Mouse (Mus musculus): ENCODE data around the gene Cnot3. TPM values are rescaled to one million over a fixed set of nuclear protein-coding genes. Genes with fewer than 3 reads are reported as not detected.
A peak's percentile ranks its signal among the peaks of the same experiment; 100 is the strongest.

Gene Cnot3
- total RNA-seq, 4 experiments from 2014 or later: 49.6 to 68.5 (median 58.8) TPM

DNA sequence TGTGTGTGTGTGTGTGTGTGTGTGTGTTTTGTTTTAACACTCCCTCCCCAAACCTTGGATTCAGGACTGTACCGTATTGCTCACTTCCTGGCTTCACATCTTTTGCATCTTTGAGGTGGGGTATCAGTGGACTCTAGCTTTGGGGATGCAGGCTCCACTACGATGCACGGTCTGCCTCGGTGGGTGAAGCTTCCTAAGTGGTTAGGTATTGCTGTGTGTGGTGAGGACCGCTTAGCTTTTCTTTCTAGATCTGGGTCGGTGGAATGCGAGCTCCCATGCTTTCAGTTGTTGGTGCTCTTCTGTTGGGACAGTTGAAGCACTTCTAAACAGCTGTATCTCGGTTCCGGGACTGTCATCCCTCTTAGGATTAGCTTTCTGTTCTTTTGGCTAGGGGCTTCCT, 1.1 kb downstream of the Cnot3 start:
- no peak for DNase-seq (ENCODE audit: low spot score in 2 of 2)

DNA sequence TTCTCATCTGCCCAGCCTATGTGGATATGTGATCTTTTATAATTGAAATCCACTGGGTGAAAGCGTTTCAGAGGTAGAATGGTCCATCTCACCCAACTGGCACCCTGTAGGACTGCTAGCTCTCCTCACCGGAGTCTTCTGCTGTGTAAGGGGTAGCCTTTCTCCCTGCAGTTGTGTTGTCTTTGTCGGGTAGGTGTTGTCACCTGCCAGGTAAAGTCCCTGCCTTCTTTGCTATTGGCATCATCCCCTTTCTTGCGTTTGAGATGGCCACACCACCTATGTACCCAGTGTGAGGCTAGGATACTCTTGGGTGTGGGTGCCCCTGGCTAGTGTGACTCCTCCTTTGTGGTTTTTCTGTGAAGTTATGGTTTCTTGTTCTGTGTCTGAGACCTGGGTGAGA, 1.6 kb downstream of the Cnot3 start:
- DNase-seq (ENCODE audit: low spot score in 2 of 2): no peak

DNA sequence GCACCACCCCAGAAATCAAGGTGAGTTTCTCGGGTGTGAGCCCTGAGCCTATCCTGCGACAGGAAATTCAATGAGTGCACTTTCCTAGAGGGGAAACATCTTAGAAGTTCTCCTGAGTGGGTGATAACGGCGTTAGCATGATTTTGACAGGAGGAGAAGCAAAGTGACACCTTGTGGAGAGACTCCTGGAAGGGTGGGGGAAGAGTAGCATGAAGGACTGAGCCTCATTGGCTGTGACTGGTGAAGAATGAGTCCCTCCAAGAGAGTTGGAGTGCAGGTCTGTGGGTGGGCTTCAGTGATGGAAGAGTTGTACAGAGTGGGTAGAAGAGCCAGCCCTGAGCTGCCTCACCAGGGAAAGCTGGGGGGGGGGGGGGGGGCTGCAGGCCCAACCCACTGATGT, 11.9 kb downstream of the Cnot3 start:
- no peak for DNase-seq (ENCODE audit: low spot score in 2 of 2)

DNA sequence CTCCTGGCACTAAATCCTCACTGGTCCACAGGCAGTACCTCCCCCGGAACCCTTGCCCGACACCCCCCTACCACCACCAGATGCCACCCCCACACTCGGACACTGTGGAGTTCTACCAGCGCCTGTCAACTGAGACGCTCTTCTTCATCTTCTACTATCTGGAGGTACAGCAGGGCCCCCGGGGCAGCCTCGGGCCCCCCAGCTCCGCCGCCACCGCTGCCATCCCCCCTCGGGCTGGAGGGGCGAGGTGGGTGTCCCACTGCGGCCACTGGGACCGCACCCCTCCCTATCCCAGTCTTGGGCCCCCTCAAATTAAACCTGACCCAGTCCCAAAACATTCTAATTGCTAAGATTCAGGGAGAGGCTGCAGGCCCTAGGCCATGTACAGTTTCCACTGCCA, 13.5 kb downstream of the Cnot3 start:
- no peak for DNase-seq (ENCODE audit: low spot score in 2 of 2)

DNA sequence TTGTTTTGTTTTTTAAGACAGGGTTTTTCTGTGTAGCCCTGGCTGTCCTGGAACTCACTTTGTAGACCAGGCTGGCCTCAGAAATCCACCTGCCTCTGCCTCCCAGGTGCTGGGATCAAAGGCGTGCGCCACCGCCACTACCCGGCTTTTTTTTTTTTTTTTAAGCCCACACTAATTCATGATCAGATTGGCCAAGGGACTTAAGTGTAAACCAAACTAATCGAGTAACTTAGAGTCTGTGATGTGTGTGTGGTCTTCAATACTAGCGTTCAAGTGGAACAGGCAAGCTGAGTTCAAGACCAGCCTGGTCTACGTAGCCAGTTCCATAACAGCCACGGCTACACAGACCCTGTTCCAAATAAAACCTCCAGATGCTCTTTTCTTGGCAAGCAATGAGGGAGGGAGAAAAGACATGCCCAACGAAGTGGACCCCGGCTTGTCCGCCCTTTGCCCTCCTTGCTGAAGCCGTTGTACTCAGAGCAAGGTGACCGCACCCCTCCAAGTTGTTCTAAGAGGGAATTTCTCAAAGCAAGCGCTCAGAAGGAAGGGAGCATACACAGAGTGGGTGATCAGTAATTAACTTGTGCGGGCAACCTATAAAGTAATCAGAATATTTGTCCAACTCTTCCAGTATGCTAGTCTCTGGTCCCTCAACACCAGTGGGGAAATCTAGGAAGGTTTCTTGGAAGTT, 19.6 kb downstream of the Cnot3 start:
- no peak for DNase-seq (ENCODE audit: low spot score in 2 of 2)

DNA sequence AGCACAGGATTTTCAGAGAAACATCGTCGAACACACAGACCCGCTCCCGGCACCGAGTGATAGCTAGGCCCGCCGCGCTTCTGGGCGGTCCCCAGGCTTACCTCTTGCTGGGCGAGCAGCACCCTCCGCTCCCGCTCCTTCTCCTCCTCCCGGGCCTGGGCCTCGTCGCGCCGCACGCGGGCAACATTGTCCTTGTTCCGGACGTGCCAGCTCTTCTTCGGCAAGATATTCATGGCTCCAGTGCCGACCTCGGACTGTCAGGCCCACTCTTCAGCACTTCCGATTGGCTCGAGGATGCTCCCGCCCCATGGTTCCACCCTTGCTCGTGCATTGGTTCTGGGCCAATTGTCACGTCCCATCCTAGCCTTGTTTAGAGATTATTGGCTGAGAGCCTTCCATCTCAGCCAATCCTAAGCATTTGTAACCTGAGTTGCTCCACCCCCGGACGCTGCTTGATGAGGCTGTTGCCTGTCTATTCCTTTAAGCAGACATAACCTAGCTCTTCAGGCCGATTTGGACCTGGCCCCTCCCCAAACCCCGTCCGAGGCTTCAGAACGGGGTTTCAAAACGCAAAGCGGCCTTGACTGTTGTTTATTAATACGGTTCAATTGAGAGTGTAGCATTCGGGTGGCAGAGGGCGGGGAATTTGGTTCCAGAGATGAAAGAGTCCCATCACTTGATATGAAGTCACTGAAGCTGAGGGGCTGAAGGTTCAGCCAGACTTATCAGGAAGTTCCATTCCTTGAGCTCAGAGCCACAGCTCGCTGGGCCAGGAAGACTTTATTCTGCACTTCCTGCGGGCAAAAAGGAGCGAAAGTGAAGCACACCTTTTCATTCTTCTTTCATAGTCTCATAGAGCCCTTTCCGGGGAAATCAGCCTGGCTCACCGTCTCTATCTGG, 20.4 kb downstream of the Cnot3 start, which contains the start of gene Leng1:
Leng1 (minus strand) TSS at position 626 of the 900 bp plus-strand sequence.
- DNase-seq (ENCODE audit: low spot score in 2 of 2): peak; percentile 97

DNA sequence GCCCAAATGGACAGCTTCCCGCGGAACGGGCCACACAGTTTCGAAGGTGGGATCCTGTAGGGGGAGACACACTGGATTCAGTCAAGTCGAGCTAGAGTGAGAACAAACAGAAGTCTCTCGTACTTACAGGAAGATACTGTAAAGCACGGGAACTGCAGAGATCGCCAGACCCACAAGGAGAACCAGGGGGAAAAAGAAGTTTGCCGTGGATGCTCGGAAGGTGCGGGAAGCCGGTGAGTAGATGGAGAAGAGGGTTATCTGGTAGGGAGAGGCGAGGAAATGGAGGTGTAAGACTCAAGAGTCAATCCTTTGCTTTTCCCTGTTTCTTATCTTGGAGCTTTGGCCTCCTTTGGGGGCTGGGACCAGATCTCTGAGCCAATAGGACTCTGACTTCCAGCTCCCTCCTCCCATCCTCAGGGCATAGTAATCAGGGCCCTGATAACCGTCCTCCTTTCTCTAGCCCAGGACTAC, 21.9 kb downstream of the Cnot3 start:
- DNase-seq (ENCODE audit: low spot score in 2 of 2): no peak

DNA sequence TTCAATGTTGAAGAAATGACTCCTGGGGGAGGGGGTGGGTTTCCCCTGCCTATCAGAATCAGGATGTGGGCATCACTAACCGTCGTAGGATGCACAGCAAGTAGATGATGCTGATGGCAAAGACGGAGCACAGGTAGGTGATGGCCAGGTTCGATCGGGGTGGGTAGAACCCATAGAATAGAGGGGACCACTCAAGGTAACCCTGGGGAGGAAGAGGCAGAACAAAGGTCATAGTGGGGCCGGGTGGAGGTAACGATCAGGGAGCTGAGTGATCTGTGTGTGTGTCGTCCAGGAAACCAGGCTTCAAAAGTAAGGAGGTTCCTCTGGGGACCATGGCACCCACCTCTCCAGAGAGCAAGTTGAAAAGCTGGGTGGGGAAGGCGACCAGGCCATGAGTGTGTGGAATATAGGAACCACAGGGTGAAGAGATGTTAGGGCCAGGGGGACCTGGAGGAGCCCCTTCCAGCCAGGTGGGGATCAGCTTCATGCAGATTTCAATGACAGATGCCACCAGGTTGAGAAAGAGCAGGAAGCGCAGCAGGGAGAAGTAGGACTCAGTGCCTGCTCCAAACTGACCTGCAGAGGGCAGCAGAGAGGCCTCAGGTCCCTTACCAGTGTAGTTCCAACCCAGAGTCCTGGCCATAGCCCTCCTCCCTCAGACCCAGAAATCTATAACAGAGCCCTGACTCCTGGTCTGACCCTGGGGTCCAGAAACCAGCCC, 29.6 kb downstream of the Cnot3 start:
- DNase-seq (ENCODE audit: low spot score in 2 of 2): peak; percentile 62 to 84

DNA sequence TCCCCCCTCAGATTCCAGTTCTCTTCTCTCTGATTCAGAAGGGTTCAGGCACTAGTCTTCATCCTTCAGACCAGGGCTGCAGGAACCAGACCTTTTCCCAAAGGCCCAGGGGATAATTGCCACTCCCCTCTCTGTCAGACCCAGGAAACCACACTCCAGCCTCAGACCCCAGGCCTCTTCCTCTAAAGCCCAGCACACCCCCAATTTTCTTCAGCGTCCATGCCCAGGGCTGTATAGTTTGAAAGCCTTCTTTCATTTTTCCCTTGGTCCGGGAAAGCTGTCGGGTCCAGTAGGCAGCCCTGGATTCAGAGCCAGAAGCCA, 30.1 kb downstream of the Cnot3 start:
- DNase-seq (ENCODE audit: low spot score in 2 of 2): no peak

DNA sequence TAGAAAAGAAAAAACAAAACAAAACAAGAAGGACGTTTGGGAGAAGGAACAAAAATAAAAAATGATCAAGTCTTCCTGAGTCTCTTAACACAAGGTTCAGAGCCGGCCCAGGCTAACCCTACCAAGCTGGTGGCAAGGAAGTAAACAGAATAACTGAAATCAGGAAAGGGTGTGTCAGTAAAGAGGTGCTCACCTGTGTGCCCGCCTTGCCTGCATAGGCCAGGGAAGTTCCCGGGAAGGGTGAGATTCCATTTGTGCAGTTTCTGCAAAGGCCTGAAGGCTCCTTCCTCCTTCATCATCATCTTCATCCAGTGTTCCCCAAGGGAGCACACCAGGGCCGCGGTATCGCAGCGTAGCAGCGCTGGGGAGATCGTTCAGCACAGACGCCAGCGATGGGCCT, 31.3 kb downstream of the Cnot3 start:
- DNase-seq (ENCODE audit: low spot score in 2 of 2): no peak

DNA sequence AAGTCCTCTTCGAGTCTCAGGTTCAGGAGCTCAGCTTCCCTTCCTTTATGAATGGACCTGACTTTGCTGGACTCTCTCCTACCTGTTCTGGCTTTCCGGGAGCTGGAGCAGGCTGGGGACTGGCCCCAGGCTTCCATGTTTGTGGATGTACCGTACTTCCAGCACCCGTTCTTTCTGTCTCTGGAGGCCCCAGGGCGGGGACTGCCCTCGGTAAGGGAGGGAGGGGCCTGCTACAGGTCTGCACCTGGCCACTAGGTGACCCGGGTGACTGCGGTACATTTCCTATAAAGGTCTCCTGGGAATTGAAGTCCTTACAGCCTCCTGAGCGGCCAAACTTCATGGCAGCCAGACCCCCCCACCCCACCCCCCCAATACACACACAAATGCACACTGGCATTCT, 32.3 kb downstream of the Cnot3 start, which contains the start of gene Tmc4:
Tmc4 (minus strand) TSS at position 212 of the 400 bp plus-strand sequence.
- DNase-seq (ENCODE audit: low spot score in 2 of 2): no peak

DNA sequence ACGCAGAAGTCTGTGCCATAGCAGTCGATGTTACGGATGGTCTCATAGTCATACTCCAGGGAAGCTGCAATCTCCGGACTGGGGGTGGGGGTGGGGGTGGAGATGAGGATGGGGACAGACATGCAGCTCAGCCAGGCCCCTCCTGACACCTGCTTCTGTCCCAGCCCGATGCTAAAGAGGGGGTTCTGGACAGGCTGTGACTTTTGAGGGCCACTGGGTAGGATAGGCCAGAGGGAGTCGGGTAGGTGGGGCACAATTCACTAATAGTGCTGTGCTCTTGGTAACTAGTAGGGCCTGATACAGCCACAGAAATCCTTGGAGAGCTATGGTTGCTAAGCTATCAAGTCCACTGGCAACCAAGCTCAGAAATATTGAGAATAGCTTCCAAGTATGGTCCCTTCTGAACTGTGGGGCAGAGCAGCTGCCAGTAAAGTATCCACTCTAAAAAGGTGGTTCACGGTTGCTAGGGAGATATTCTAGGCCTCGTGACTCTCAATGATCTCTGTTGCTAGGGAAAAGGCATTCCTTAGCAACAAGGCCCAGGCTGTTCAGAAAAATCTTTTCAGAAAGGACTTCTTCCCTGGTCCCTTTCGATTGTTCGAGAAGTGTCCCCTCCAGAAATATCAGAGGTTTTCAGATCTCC, 39.0 kb downstream of the Cnot3 start:
- no peak for DNase-seq (ENCODE audit: low spot score in 2 of 2)

DNA sequence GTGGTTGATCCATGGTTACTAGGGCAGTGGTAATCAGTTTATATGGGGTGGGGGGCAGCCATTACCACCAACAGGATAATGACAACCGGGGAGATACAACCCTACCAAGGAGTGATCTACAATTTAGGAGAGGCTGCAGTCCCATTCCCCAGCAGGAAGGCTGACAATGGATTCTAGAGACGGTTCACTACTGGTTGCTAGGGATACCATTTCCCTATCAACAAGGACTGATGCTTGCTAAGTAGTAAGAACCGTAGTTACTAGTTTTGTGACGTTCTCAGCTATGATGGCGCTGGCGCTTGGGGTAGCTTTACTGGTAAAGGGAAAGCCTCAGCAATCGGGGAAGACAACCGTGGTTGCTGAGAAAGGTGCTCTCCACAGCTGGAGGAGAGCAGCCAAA, 39.6 kb downstream of the Cnot3 start:
- no peak for DNase-seq (ENCODE audit: low spot score in 2 of 2)

DNA sequence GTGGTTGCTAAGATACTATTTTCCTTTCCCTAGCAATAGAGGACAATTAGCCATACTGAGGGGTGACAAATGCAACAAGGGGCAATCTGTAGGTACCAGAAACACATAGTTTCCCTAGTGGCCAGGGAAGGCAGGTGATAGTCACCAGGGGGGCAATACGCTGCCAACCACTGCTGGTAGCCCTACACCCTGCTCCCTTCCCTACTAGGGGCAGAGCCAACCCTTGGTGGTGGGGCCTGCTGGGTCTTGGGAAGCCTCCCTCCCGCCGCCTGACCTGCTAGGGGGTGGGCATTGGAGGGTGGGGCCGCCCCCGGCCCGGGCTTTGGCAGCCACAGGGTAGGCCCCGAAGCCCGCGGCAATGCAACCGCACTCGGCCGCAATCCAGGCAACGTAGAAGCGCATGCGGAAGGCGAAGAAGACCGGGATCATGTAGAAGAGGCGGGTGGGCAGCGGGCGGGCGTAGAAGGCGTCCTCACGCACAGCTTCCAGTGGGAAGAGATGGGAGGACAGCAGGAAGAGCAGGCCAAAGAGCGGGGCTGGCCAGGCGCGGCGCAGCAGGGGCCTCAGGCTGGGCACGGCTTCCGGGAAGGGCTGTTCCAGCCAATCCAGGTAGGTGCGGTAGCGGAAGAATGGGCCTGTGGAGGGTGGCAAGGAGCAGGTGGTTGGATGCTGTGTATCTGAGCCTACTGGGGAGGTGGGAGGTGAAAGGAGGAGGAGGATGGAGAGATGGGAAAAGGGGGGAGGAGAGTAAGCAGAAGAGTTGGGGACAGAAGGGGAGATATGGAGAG, 40.5 kb downstream of the Cnot3 start:
- no peak for DNase-seq (ENCODE audit: low spot score in 2 of 2)

DNA sequence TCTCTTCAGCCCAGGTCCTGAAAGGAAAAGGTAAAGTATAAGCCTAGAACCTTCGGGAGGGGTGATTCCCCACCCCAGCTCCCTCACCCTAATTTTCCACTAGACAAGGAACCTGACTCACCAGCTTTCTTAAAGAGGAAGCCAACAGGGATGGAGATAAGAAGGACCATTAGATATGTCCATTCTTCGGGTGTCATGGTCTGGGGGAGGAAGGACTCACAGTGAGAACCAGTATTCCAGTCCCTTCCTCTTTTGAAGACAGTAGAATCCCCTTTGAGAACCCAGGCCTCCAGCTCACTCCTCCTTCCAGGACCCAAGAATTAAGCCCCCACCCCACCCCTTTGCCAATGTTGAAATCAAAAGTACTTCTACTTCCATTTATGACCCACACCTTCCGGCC, 46.9 kb downstream of the Cnot3 start:
- no peak for DNase-seq (ENCODE audit: low spot score in 2 of 2)

DNA sequence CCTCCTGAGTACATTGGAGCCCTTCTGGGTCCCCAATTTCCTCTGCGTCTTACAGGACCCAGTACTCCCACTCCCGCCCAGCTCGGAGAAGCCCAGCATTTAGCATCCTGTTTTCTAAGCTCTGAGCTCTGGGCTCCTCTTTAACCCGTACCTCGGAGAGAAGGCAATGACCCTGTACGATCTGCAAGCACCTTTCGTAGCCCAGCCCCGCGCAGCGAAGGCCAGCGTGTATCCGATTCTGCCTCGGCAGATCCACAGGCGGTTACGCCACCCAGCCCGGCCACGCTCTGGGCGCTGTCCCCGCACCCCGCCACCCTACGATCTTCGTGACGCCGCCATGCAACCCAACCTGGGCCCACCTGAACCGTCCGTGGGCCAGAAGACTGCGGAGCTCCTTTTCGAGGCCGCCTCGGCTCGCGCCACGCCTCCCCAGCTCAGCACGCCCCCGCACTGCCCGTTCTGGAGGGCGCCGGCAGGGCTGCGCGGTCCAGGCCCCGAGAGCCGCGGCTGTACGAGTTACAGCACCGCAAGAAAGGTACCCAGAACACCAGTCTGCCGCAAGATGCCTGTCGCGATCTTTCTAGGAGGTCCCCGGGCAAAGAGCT, 47.4 kb downstream of the Cnot3 start, which contains the start of gene Tsen34:
Tsen34 (plus strand) TSS at position 482 of the 605 bp plus-strand sequence.
- DNase-seq (ENCODE audit: low spot score in 2 of 2): no peak

DNA sequence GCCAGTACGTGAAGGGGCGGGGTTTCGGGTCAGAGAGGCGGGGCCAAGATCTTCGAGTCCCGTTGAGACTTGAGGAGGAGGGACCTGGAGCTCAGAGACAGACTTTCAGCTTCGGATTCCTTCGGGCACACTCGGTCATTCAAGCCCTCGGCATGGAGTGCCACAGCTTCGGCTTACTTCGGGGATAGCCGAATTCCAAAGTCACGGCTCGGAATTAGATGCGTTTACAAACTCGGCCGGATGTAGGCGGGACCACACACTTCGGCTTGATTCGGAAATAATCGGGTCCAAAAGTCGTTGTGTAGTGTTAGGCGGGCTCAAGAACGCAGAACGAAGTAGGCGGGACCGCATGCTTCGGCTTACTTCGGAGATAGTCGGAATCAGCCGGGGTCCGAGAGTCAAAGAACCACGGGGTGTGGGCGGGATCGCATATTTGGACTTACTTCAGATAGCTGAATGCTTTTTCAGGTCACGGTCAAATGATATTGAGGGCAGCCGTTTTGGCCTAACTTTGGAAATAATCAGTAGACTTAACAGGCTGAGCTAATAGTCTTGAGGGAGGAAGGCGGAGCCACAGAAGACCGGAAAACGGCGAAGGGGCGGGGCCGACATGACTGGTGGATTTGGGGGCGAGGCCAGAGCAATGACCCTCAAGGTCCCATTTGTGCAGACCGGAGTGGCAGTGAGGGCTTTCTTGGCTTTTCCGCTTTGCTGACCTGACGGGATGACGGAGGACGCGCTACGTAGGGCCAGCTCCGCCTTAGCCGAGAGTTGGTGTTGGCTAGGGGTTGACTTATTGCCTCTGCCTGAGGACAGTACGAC, 48.1 kb downstream of the Cnot3 start, which contains the start of gene Mboat7:
Mboat7 (minus strand) TSS at position 537 of the 822 bp plus-strand sequence.
- peak; percentile 98 for DNase-seq (ENCODE audit: low spot score in 2 of 2)

DNA sequence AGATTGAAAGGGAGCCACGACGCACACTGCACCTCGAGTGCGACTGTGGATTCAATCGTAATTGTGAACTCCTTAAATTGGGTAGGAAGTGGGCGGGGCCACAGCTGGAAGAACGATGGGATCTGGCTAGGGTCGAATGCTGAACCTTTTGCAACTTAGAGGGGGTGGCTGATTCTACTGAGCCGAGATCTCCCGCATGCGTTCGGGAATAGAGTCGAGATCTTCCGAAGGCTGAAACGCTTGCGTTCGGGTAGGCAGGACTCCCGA, 48.7 kb downstream of the Cnot3 start:
- no peak for DNase-seq (ENCODE audit: low spot score in 2 of 2)

Data from layer of hippocampus, adult 8-10 months (tissue).